Mouse (Mus musculus) liver, embryonic 15.5 days (tissue): ENCODE results near the gene Pip5k1b. TPM values are rescaled to one million over a fixed set of nuclear protein-coding genes. Genes with fewer than 3 reads are reported as not detected.
A peak's percentile ranks its signal among the peaks of the same experiment; 100 is the strongest.

ENCODE experiments used
- ATAC-seq: fragments of 200-750 bp; cut with Nextera tagmentation; 2 replicates; pipeline ENCODE4 v1.8.0; 2017; ENCODE audit warnings: moderate number of reproducible peaks, mild to moderate bottlenecking, moderate library complexity; ENCODE audit not compliant: insufficient read depth
- H3K27ac ChIP-seq: fragments of 300-500 bp; sonication (generic); replicated peaks from 2 replicates; pipeline ENCODE4 v1.5.1; 2015; ENCODE audit warnings: mild to moderate bottlenecking, inconsistent platforms
- H3K27me3 ChIP-seq: fragments of 300-500 bp; sonication (generic); 2 replicates; pipeline ENCODE4 v1.6.1; 2015; ENCODE audit warnings: mild to moderate bottlenecking, inconsistent platforms
- H3K36me3 ChIP-seq: fragments of 300-500 bp; sonication (generic); replicated peaks from 2 replicates; pipeline ENCODE4 v1.6.1; 2015; ENCODE audit warnings: moderate library complexity, mild to moderate bottlenecking, inconsistent platforms
- H3K4me1 ChIP-seq: fragments of 300-500 bp; sonication (generic); replicated peaks from 2 replicates; pipeline ENCODE4 v1.6.1; 2015; ENCODE audit warnings: inconsistent platforms
- H3K4me2 ChIP-seq: fragments of 300-500 bp; sonication (generic); 2 replicates; pipeline ENCODE4 v1.6.1; 2015; ENCODE audit warnings: moderate library complexity, mild to moderate bottlenecking, inconsistent platforms
- H3K4me3 ChIP-seq: fragments of 300-500 bp; sonication (generic); replicated peaks from 2 replicates; pipeline ENCODE4 v1.5.1; 2015; ENCODE audit warnings: mild to moderate bottlenecking, inconsistent platforms
- H3K9ac ChIP-seq: fragments of 300-500 bp; sonication (generic); 2 replicates; pipeline ENCODE4 v1.6.1; 2015; ENCODE audit warnings: moderate library complexity, mild to moderate bottlenecking, inconsistent platforms
- H3K9me3 ChIP-seq: fragments of 300-500 bp; sonication (generic); replicated peaks from 2 replicates; pipeline ENCODE4 v1.6.1; 2016; ENCODE audit warnings: inconsistent platforms
- WGBS: fragments of 180-500 bp; shearing (Covaris S2); methylation state at CpG from one replicate; pipeline ENCODE4 v1.1.7; 2015; ENCODE audit warnings: mixed read lengths; ENCODE audit not compliant: insufficient replicate concordance; 5-methylcytosine and 5-hydroxymethylcytosine counted together
- polyA plus RNA-seq: library from polyadenylated mRNA; unstranded; fragments of >200 nt; fragmentation: Nextera tagmentation; extraction: Ambion mirVana; gene quantifications from 2 replicates; pipeline ENCODE4 v1.2.1, GENCODE M21; 2015

The Pip5k1b gene
- polyA plus RNA-seq, 1 experiment from 2014 or later: 9.5 TPM

DNA sequence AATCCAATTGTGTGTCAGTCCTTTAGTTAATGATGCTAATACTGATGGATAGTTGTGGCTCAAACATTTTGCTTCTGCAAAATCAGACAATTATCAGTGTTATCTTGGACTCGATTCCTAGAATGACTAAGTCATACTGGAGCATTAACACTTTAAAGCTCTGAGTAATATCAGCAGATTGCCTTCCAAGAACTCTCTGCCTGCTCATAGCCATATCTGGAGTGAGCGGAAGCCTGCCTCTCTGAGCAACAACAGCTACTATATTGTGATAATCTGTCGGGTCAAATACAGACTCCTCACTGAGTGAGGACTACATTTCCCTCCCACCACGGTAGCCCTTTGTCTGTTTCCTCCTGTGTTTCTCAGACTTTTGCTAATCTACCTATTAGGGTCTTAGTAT, 116.0 kb downstream of the Pip5k1b start:
- Histone ChIP-seq H3K27ac (no peak overlapping the region), H3K9ac (no peak overlapping the region), H3K4me2 (no peak overlapping the region), H3K36me3 (no peaks in the 10 kb centered on the region; the same call in 1 of the 2 replicates), H3K4me3 (no peak overlapping the region), H3K27me3 (no peaks in the 10 kb centered on the region), H3K4me1 (0 out of 2 replicates have a peak, but pooled peaks cover 3% of the 10 kb centered on the region), H3K9me3 (no peaks in the 10 kb centered on the region)
- 26% methylated on average over 4 of the region's 4 CpGs for WGBS
- no peak for ATAC-seq

DNA sequence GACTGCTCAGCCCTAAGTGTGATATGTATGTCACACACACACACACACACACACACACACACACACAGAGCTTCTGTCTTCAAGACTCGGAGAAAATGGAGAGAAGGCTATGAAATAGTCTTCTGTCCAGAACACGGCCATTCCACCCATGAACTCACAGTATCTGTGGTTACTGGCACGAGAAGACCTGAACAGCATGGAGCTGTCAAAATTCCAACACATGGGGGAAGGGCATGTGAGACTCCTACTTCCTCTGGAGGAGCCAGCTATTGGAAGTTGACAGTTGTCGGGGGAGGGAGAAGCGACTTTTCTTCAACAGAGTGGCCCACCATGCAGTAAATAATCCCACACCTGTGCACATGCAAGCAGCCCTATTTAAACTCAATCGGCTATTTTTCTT, 121.4 kb downstream of the Pip5k1b start:
- H3K36me3 ChIP-seq: no peaks in the 10 kb centered on the region
- H3K4me3 ChIP-seq: no peak overlapping the region
- 71% methylated on average over 6 of the region's 6 CpGs for whole genome bisulfite sequencing
- H3K27ac ChIP-seq: no peak overlapping the region
- no peaks in the 10 kb centered on the region for H3K4me1 ChIP-seq
- no peaks in the 10 kb centered on the region for H3K9me3 ChIP-seq
- ATAC-seq: no peak
- H3K27me3 ChIP-seq: no peaks in the 10 kb centered on the region
- no peak overlapping the region for H3K9ac ChIP-seq
- no peak overlapping the region for H3K4me2 ChIP-seq

DNA sequence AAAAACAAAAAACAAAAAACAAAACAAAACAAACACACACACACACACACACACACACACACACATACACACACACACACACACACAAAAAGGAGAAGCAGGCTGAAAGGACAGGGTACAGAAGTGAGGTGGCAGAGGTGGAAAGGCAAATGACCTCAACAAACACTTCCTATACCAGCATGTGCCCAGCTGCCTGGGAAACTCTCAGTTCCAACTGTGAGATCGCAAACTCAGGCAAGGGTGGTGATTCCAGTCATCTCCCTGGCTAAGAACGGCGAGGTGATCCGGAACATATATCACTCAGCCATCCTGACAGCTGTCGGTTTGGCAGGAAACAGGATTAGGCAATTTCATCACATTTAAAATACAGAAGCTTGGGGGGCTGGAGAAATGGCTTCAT, 123.2 kb downstream of the Pip5k1b start:
- no peak overlapping the region for H3K9ac ChIP-seq
- H3K9me3 ChIP-seq: no peaks in the 10 kb centered on the region
- no peaks in the 10 kb centered on the region for H3K27me3 ChIP-seq
- no peak for ATAC-seq
- H3K4me1 ChIP-seq: no peaks in the 10 kb centered on the region
- H3K36me3 ChIP-seq: no peaks in the 10 kb centered on the region
- H3K27ac ChIP-seq: no peak overlapping the region
- H3K4me2 ChIP-seq: no peak overlapping the region
- H3K4me3 ChIP-seq: no peak overlapping the region
- 44% methylated on average over 5 of the region's 5 CpGs for WGBS

DNA sequence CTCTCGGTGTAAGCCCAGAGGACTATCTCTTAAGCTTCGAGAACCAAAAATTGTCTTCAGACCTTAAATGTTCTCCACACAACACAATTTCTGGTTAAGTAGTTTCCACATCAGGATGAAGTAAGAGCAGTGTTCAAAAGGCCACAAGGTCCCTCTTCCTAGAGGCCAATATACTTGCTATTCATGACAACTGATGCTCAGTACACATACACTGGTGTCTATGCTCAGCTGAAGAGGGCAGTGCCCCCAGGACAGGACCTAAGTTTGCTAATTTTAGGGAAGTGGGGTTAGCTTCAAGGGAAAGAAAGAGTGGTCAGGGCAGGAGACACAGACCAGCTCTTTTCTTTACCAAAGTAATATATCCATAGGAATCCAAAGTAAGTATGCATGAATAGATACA, 124.3 kb downstream of the Pip5k1b start:
- 72% methylated on average over 2 of the region's 2 CpGs for WGBS
- H3K27me3 ChIP-seq: no peaks in the 10 kb centered on the region
- 0 out of 2 replicates have a peak overlapping the region, but pooled peaks have one; percentile 4 for H3K27ac ChIP-seq
- H3K9me3 ChIP-seq: no peaks in the 10 kb centered on the region
- no peak for ATAC-seq
- no peak overlapping the region for H3K9ac ChIP-seq
- 0 out of 2 replicates have a peak, but pooled peaks cover 3% of the 10 kb centered on the region for H3K4me1 ChIP-seq
- H3K36me3 ChIP-seq: no peaks in the 10 kb centered on the region
- no peak overlapping the region for H3K4me2 ChIP-seq
- no peak overlapping the region for H3K4me3 ChIP-seq

DNA sequence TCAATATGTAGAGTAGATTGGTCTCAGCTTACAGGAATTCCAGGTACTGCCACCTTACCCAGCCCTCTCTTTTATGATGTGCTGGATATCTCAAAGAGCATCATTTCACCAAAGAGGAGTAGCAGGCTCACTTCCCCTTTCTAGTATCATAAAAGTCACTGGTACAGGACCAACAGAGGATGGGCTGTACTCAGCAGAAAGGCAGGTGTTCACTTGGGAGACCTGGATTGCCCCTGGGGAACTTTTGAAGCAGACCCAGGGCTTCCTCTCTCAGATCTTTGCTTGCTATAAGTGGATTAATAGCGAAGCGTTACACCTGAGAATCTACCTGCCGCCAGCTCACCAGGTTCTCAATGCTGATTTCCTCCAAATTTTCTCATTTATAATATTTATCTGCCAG, 127.7 kb downstream of the Pip5k1b start:
- Histone ChIP-seq H3K9ac (no peak overlapping the region), H3K9me3 (no peaks in the 10 kb centered on the region), H3K36me3 (no peaks in the 10 kb centered on the region), H3K4me1 (0 out of 2 replicates have a peak, but pooled peaks cover 3% of the 10 kb centered on the region), H3K27me3 (no peaks in the 10 kb centered on the region), H3K4me3 (no peak overlapping the region), H3K27ac (no peak overlapping the region), H3K4me2 (no peak overlapping the region)
- ATAC-seq: no peak
- WGBS: 92% methylated on average over 3 of the region's 3 CpGs

DNA sequence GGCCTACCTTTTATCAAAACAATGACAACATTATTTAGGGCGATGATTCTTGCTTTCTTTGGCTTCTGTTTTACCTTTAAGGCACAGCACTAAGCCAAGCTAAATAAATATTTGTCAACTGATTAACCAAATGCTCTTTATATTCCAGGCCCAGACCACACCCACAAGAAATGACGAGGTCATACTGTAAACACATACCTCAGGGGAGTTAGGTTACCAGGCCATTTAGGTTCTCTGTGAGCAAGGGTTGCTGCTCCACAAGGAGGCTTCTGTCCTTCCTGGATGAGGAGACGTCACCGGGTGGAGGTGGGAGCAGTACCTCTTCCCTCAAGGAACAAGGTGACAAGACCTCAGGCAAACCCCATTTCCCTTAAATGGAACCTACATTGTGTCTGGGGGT, 128.4 kb downstream of the Pip5k1b start:
- no peak for ATAC-seq
- Histone ChIP-seq H3K9me3 (no peaks in the 10 kb centered on the region), H3K4me2 (no peak overlapping the region), H3K36me3 (no peaks in the 10 kb centered on the region), H3K27ac (no peak overlapping the region), H3K27me3 (no peaks in the 10 kb centered on the region), H3K4me3 (no peak overlapping the region), H3K9ac (no peak overlapping the region), H3K4me1 (0 out of 2 replicates have a peak, but pooled peaks cover 3% of the 10 kb centered on the region)
- WGBS: 64% methylated on average over 4 of the region's 4 CpGs

DNA sequence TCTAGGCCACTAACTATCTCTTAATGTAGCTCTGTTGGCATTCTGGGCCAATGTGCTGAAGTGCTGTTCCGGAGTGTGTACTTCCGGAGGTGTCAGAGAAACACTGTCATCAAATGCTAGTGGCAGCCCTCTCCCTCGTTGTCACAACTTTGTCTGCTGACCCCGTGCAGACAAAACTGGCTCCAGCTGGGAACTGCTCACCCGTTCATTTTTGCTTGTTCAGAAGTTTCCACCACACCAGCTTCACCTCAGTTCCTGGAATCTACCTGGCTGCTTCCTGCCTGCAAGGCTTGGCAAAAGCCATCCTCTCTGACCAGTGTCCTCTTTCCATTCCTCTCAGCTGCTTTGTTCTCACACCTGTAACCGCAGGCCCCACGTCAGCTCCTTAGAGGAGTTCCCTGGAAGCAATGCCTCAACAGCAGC, 128.9 kb downstream of the Pip5k1b start:
- Histone ChIP-seq H3K36me3 (no peaks in the 10 kb centered on the region), H3K27me3 (no peaks in the 10 kb centered on the region), H3K9me3 (no peaks in the 10 kb centered on the region), H3K4me1 (0 out of 2 replicates have a peak, but pooled peaks cover 3% of the 10 kb centered on the region), H3K4me3 (no peak overlapping the region), H3K9ac (no peak overlapping the region), H3K27ac (no peak overlapping the region), H3K4me2 (no peak overlapping the region)
- 86% methylated on average over 7 of the region's 7 CpGs for WGBS
- no peak for ATAC-seq

DNA sequence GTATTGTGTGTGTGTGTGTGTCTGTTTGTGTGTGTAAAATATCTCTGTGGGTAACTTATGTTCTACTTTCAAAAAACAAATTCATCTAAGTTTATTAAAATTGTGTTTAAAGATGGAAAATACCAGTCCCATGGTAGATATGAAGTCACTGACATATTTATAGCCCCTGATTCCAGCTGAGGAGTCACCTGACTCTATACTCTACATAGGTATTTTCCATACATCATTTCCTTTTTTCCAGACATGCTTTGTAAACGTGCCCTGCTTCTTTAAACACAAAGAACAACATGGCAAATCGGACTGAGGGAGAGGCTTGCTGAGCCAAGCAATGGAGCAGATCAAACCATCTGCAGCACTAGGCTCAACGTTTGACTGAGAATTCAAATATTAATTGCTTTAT, 137.6 kb downstream of the Pip5k1b start:
- H3K9me3 ChIP-seq: no peaks in the 10 kb centered on the region
- H3K27me3 ChIP-seq: no peaks in the 10 kb centered on the region
- H3K4me1 ChIP-seq: no peaks in the 10 kb centered on the region; the same call in 1 of the 2 replicates
- 51% methylated on average over 3 of the region's 3 CpGs for WGBS
- H3K4me2 ChIP-seq: no peak overlapping the region
- no peak overlapping the region for H3K4me3 ChIP-seq
- H3K27ac ChIP-seq: no peak overlapping the region
- H3K9ac ChIP-seq: no peak overlapping the region
- no peak for ATAC-seq
- no peaks in the 10 kb centered on the region for H3K36me3 ChIP-seq

DNA sequence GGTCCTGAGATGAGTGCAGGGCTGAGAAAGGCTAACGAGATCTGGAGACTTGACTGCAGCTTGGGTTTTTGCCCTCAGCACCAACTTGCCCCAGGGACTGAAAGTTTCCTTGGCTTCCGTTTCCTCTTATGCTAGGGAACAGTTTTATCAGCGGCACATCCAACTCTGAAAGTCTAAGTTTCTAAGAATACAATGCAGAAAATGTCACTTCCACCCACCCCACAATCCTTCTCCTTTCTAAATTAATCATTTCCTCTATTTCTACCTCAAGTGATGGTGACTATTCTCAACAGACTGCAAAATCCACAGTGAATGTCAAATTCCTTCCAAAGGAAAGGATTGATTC, 138.0 kb downstream of the Pip5k1b start:
- Histone ChIP-seq H3K9ac (no peak overlapping the region), H3K9me3 (no peaks in the 10 kb centered on the region), H3K4me1 (no peaks in the 10 kb centered on the region; the same call in 1 of the 2 replicates), H3K27me3 (no peaks in the 10 kb centered on the region), H3K4me2 (no peak overlapping the region), H3K27ac (no peak overlapping the region), H3K36me3 (no peaks in the 10 kb centered on the region), H3K4me3 (no peak overlapping the region)
- no peak for ATAC-seq
- 56% methylated on average over 3 of the region's 3 CpGs for WGBS

DNA sequence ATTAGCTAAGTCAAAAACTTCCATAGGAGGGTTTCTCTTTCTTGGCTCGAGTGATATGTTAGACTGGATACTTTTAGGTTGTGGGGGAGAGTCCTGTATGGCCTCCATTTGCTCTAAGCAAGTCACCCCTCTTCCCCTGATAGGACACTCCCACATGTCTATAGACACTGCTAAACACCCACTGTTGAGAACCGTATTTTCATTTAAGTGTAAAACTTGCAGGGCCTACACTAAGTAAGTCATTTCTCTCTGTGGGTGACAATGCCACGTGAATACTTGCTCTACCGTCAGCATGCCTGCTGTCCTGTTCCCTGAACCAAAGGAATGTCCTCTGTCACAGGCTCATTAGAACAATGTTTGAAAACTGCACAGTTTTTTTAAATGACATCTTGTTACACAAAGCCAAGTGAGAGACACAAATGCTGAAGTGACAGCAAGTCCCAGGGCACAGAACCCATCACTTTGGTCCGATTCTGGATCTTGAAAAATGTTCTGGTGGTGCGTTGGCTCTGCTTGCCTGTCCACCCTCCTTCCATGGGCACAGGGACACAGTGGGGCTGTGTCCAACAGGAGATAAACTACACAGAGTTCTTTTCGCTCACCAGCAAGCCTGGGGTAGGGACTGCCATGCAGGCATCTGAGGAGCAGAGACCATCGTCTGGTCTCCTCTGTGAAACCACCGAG, 138.6 kb downstream of the Pip5k1b start:
- H3K9ac ChIP-seq: no peak overlapping the region
- H3K27ac ChIP-seq: no peak overlapping the region
- no peaks in the 10 kb centered on the region for H3K36me3 ChIP-seq
- H3K27me3 ChIP-seq: no peaks in the 10 kb centered on the region
- no peak overlapping the region for H3K4me3 ChIP-seq
- WGBS: 77% methylated on average over 9 of the region's 9 CpGs
- no peak overlapping the region for H3K4me2 ChIP-seq
- no peaks in the 10 kb centered on the region for H3K9me3 ChIP-seq
- no peaks in the 10 kb centered on the region; the same call in 1 of the 2 replicates for H3K4me1 ChIP-seq
- ATAC-seq: no peak

DNA sequence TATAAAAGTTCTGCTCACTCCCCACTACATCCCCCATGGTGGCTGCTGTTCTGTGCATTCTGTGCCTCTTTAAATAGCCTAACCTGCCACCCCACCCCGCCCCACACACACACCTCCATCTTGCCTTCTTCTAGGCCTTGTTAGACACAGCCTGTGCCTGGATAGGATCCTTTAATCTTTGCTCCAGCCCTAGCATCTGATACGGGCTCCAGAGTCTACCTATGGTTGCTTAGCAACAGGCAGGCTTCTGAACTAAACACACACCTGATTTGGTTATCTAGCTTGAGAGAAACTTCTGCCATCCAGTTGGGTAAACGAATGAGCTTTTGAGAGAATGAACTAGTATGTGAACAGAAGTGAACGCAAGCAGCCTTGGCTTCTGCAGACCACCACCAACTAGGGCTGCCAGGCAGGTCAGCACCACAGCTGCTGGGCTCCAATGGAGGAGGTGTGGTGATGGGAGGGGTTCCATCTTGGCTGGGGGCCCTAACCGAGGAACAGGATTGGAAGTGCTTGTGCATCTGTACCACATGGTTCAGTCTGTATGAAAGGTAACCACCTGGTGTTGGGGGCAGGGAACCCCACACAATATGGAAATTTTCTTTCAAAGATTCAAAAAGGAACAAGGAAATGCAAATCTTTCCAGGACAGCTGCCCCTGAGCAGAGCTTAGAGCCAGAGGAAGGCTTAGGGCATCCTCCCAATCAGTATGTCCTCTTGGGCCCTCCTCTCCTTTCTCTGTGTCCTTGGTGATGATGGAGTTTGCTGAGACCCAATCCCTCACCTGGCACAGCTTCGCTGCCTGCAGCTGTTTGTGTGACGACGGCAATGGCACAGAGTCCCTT, 139.7 kb downstream of the Pip5k1b start:
- Histone ChIP-seq H3K9me3 (no peaks in the 10 kb centered on the region), H3K27ac (no peak overlapping the region), H3K9ac (no peak overlapping the region), H3K36me3 (no peaks in the 10 kb centered on the region), H3K4me2 (no peak overlapping the region), H3K4me3 (no peak overlapping the region), H3K27me3 (no peaks in the 10 kb centered on the region), H3K4me1 (no peaks in the 10 kb centered on the region; the same call in 1 of the 2 replicates)
- WGBS: 68% methylated on average over 8 of the region's 8 CpGs
- no peak for ATAC-seq
